Mouse (Mus musculus): ENCODE measurements at regions not wholly inside any gene's neighbourhood (a gene's known extent, or its start where the extent isn't known, plus 50 kb on each side); places are given as distances from the start of the nearest gene placed in this dataset.

GRCm38 (mm10) chr5:99782806-99783205 is 53.9 kb upstream of the Rasgef1b start:
- Histone ChIP-seq H3K36me3 (ENCODE audit: control insufficient read depth, insufficient read depth, low read length) (no peaks in the 10 kb centered on the region), H3K4me2 (ENCODE audit: low read length) (0 out of 2 replicates have a peak overlapping the region, but pooled peaks have one; percentile 3)
- no peak for ATAC-seq (ENCODE audit: insufficient number of reproducible peaks, insufficient read depth, low FRiP score, low read depth)

GRCm38 (mm10) chr5:99785850-99786249 is 57.0 kb upstream of the Rasgef1b start:
- Histone ChIP-seq H3K27ac (replicated peaks in 1 of 2; ENCODE audit: control insufficient read depth in 1 of 2, insufficient read depth in 1 of 2, low read depth in 2 of 2, low read length in 2 of 2) (no peak overlapping the region), H3K36me3 (ENCODE audit: control insufficient read depth, insufficient read depth, low read length) (no peaks in the 10 kb centered on the region), H3K4me2 (ENCODE audit: low read length) (no peak overlapping the region), H3K27me3 (ENCODE audit: control insufficient read depth, insufficient read depth, low read length) (no peaks in the 10 kb centered on the region), H3K4me1 (ENCODE audit: control insufficient read depth in 2 of 2, insufficient read depth in 2 of 2, low read length in 2 of 2) (peaks cover 14 to 22% of the 10 kb centered on the region in 2 experiments), H3K9ac (ENCODE audit: low read length) (no peak overlapping the region), H3K4me3 (ENCODE audit: control insufficient read depth in 1 of 2, insufficient read depth in 1 of 2, low read depth in 1 of 2, low read length in 2 of 2) (no peak overlapping the region), H3K9me3 (ENCODE audit: control insufficient read depth, low read length) (no peaks in the 10 kb centered on the region)
- no peak for ATAC-seq (ENCODE audit: insufficient number of reproducible peaks, insufficient read depth, low FRiP score, low read depth)
- 90% methylated on average over 9 of the region's 9 CpGs for WGBS

More at GRCm38 (mm10) chr5:99782806-99783205, 53.9 kb upstream of the Rasgef1b start:
- H3K9me3 ChIP-seq (ENCODE audit: control insufficient read depth, low read length), result no peaks in the 10 kb centered on the region
- no peaks in the 10 kb centered on the region for H3K27me3 ChIP-seq (ENCODE audit: control insufficient read depth, insufficient read depth, low read length)
- peak overlapping the region in 1 of 2 experiments; percentile 57; a peak in 3 of 4 replicates for H3K27ac ChIP-seq (replicated peaks in 1 of 2; ENCODE audit: control insufficient read depth in 1 of 2, insufficient read depth in 1 of 2, low read depth in 2 of 2, low read length in 2 of 2)
- no peak overlapping the region for H3K9ac ChIP-seq (ENCODE audit: low read length)
- WGBS, result 19% methylated on average over 1 of the region's 1 CpGs
- H3K4me3 ChIP-seq (ENCODE audit: control insufficient read depth in 1 of 2, insufficient read depth in 1 of 2, low read depth in 1 of 2, low read length in 2 of 2), result no peak overlapping the region
- peaks cover 14 to 22% of the 10 kb centered on the region in 2 experiments for H3K4me1 ChIP-seq (ENCODE audit: control insufficient read depth in 2 of 2, insufficient read depth in 2 of 2, low read length in 2 of 2)

- no peaks in the 10 kb centered on the region for H3K27me3 ChIP-seq (ENCODE audit: control insufficient read depth, insufficient read depth, low read length)
- H3K9me3 ChIP-seq (ENCODE audit: control insufficient read depth, low read length), result no peaks in the 10 kb centered on the region
- H3K36me3 ChIP-seq (ENCODE audit: control insufficient read depth, insufficient read depth, low read length), result no peaks in the 10 kb centered on the region
- H3K4me2 ChIP-seq (ENCODE audit: low read length), result peak overlapping the region; percentile 22
- ATAC-seq (ENCODE audit: insufficient number of reproducible peaks, insufficient read depth, low FRiP score, low read depth), result no peak
- H3K4me3 ChIP-seq (ENCODE audit: control insufficient read depth in 1 of 2, insufficient read depth in 1 of 2, low read depth in 1 of 2, low read length in 2 of 2), result no peak overlapping the region
- 0 out of 4 replicates have a peak overlapping the region, but pooled peaks of 1 of the 2 experiments have one; percentile 41 for H3K27ac ChIP-seq (replicated peaks in 1 of 2; ENCODE audit: control insufficient read depth in 1 of 2, insufficient read depth in 1 of 2, low read depth in 2 of 2, low read length in 2 of 2)
- no peak overlapping the region for H3K9ac ChIP-seq (ENCODE audit: low read length)
- WGBS, result 66% methylated on average over 10 of the region's 10 CpGs
- H3K4me1 ChIP-seq (ENCODE audit: control insufficient read depth in 2 of 2, insufficient read depth in 2 of 2, low read length in 2 of 2), result peaks cover 10 to 14% of the 10 kb centered on the region in 2 experiments
Measured at GRCm38 (mm10) chr5:99787239-99787638, 58.4 kb upstream of the Rasgef1b start.

- Histone ChIP-seq H3K36me3 (ENCODE audit: control insufficient read depth, insufficient read depth, low read length) (no peaks in the 10 kb centered on the region), H3K27ac (replicated peaks in 1 of 2; ENCODE audit: control insufficient read depth in 1 of 2, insufficient read depth in 1 of 2, low read depth in 2 of 2, low read length in 2 of 2) (no peak overlapping the region), H3K27me3 (ENCODE audit: control insufficient read depth, insufficient read depth, low read length) (no peaks in the 10 kb centered on the region), H3K4me1 (ENCODE audit: control insufficient read depth in 2 of 2, insufficient read depth in 2 of 2, low read length in 2 of 2) (peaks cover 6 to 8% of the 10 kb centered on the region in 2 experiments), H3K4me2 (ENCODE audit: low read length) (no peak overlapping the region), H3K9ac (ENCODE audit: low read length) (no peak overlapping the region), H3K9me3 (ENCODE audit: control insufficient read depth, low read length) (no peaks in the 10 kb centered on the region), H3K4me3 (ENCODE audit: control insufficient read depth in 1 of 2, insufficient read depth in 1 of 2, low read depth in 1 of 2, low read length in 2 of 2) (no peak overlapping the region)
- WGBS, result 75% methylated on average over 3 of the region's 3 CpGs
- no peak for ATAC-seq (ENCODE audit: insufficient number of reproducible peaks, insufficient read depth, low FRiP score, low read depth)
Measured at GRCm38 (mm10) chr5:99787665-99788366, 59.0 kb upstream of the Rasgef1b start.

- Histone ChIP-seq H3K4me2 (ENCODE audit: low read length) (no peak overlapping the region), H3K36me3 (ENCODE audit: control insufficient read depth, insufficient read depth, low read length) (no peaks in the 10 kb centered on the region), H3K27me3 (ENCODE audit: control insufficient read depth, insufficient read depth, low read length) (no peaks in the 10 kb centered on the region), H3K4me3 (ENCODE audit: control insufficient read depth in 1 of 2, insufficient read depth in 1 of 2, low read depth in 1 of 2, low read length in 2 of 2) (no peak overlapping the region), H3K4me1 (ENCODE audit: control insufficient read depth in 2 of 2, insufficient read depth in 2 of 2, low read length in 2 of 2) (peaks cover 3 to 5% of the 10 kb centered on the region in 2 experiments; a peak in 2 of 4 replicates), H3K9me3 (ENCODE audit: control insufficient read depth, low read length) (no peaks in the 10 kb centered on the region), H3K9ac (ENCODE audit: low read length) (no peak overlapping the region), H3K27ac (replicated peaks in 1 of 2; ENCODE audit: control insufficient read depth in 1 of 2, insufficient read depth in 1 of 2, low read depth in 2 of 2, low read length in 2 of 2) (no peak overlapping the region)
- no peak for ATAC-seq (ENCODE audit: insufficient number of reproducible peaks, insufficient read depth, low FRiP score, low read depth)
- WGBS, result 87% methylated on average over 5 of the region's 5 CpGs
Measured at GRCm38 (mm10) chr5:99790733-99791132, 61.9 kb upstream of the Rasgef1b start.

- H3K4me3 ChIP-seq (ENCODE audit: control insufficient read depth in 1 of 2, insufficient read depth in 1 of 2, low read depth in 1 of 2, low read length in 2 of 2), result no peak overlapping the region
- WGBS, result 73% methylated on average over 8 of the region's 8 CpGs
- ATAC-seq (ENCODE audit: insufficient number of reproducible peaks, insufficient read depth, low FRiP score, low read depth), result no peak
- H3K27ac ChIP-seq (replicated peaks in 1 of 2; ENCODE audit: control insufficient read depth in 1 of 2, insufficient read depth in 1 of 2, low read depth in 2 of 2, low read length in 2 of 2), result no peak overlapping the region
- H3K4me2 ChIP-seq (ENCODE audit: low read length), result no peak overlapping the region
- no peaks in the 10 kb centered on the region for H3K4me1 ChIP-seq (ENCODE audit: control insufficient read depth in 2 of 2, insufficient read depth in 2 of 2, low read length in 2 of 2)
- no peaks in the 10 kb centered on the region for H3K27me3 ChIP-seq (ENCODE audit: control insufficient read depth, insufficient read depth, low read length)
- H3K36me3 ChIP-seq (ENCODE audit: control insufficient read depth, insufficient read depth, low read length), result no peaks in the 10 kb centered on the region
- H3K9me3 ChIP-seq (ENCODE audit: control insufficient read depth, low read length), result no peaks in the 10 kb centered on the region
- H3K9ac ChIP-seq (ENCODE audit: low read length), result no peak overlapping the region
Measured at GRCm38 (mm10) chr5:99800543-99800942, 71.7 kb upstream of the Rasgef1b start.

GRCm38 (mm10) chr5:99801791-99802450 is 73.1 kb upstream of the Rasgef1b start:
- H3K4me2 ChIP-seq (ENCODE audit: low read length), result no peak overlapping the region
- H3K4me3 ChIP-seq (ENCODE audit: control insufficient read depth in 1 of 2, insufficient read depth in 1 of 2, low read depth in 1 of 2, low read length in 2 of 2), result no peak overlapping the region
- H3K9me3 ChIP-seq (ENCODE audit: control insufficient read depth, low read length), result no peaks in the 10 kb centered on the region
- no peak for ATAC-seq (ENCODE audit: insufficient number of reproducible peaks, insufficient read depth, low FRiP score, low read depth)
- H3K4me1 ChIP-seq (ENCODE audit: control insufficient read depth in 2 of 2, insufficient read depth in 2 of 2, low read length in 2 of 2), result no peaks in the 10 kb centered on the region
- H3K27ac ChIP-seq (replicated peaks in 1 of 2; ENCODE audit: control insufficient read depth in 1 of 2, insufficient read depth in 1 of 2, low read depth in 2 of 2, low read length in 2 of 2), result no peak overlapping the region
- no peak overlapping the region for H3K9ac ChIP-seq (ENCODE audit: low read length)
- no peaks in the 10 kb centered on the region for H3K36me3 ChIP-seq (ENCODE audit: control insufficient read depth, insufficient read depth, low read length)
- 82% methylated on average over 13 of the region's 13 CpGs for WGBS
- no peaks in the 10 kb centered on the region for H3K27me3 ChIP-seq (ENCODE audit: control insufficient read depth, insufficient read depth, low read length)

All from heart, embryonic 14.5 days (tissue).